ENCODE assay signal across 29 mouse cellular contexts in the genomic region with DNA sequence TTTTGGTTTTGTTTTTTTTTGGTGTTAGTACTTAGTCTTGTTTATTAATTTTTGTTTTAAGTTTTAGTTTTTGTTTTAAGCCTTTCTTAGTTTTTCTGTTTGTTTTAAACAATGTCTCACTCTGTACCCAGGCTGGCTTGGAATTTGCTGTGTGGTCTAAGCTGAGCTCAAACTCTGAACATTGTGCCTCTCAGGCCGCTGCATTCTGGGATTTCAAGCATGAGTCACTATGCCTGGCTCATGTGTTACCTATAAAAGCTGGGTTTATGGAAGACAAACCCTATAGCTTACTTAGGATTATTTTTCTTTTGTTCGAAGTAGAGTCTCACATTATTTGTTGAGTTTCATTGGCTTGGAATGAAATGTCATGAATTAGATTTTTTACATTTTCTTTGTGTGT.
DNase-seq lines count a peak whose midpoint lies in the region; ATAC-seq and TF ChIP-seq lines count a peak whose summit lies in the region.
"Had no signal": no experiment of that assay in that cellular context is flagged by ENCODE, and none has a peak within 500 bp of the region (broad histone marks: within the 10 kb centered on the region; RNA-seq: fewer than 3 reads in every experiment).

No protein-coding gene starts in this region.

- H3K9ac ChIP-seq in embryonic facial prominence, embryonic 14.5 days (ENCODE audit: low read depth, low read length) = no peak overlapping the region
- no peak overlapping the region for H3K9ac ChIP-seq in limb, embryonic 14.5 days (ENCODE audit: low read depth, low read length, severe bottlenecking)
- H3K9ac ChIP-seq: embryonic facial prominence, embryonic 15.5 days; forebrain, embryonic 13.5 days; hindbrain, embryonic 13.5 days; intestine, embryonic 15.5 days had no signal

- no peaks in the 10 kb centered on the region for H3K27me3 ChIP-seq in embryonic facial prominence, embryonic 14.5 days (replicated peaks; ENCODE audit: control insufficient read depth, insufficient read depth, low read length)
- no peaks in the 10 kb centered on the region for H3K27me3 ChIP-seq in embryonic facial prominence, embryonic 10.5 days (replicated peaks; ENCODE audit: low read depth, poor library complexity, severe bottlenecking)
- H3K27me3 ChIP-seq in limb, embryonic 14.5 days (ENCODE audit: control insufficient read depth, insufficient read depth, low read length) = no peaks in the 10 kb centered on the region
- H3K27me3 ChIP-seq in limb, embryonic 10.5 days (ENCODE audit: low read depth, poor library complexity, severe bottlenecking) = peaks cover 24% of the 10 kb centered on the region
- H3K27me3 ChIP-seq: embryonic facial prominence, embryonic 15.5 days; forebrain, embryonic 13.5 days; hindbrain, embryonic 13.5 days; intestine, embryonic 15.5 days; Patski had no signal

- no peak overlapping the region for H3K4me2 ChIP-seq in embryonic facial prominence, embryonic 14.5 days (ENCODE audit: low read depth, low read length)
- no peak overlapping the region for H3K4me2 ChIP-seq in limb, embryonic 14.5 days (replicated peaks; ENCODE audit: low read depth, low read length, severe bottlenecking)
- H3K4me2 ChIP-seq: embryonic facial prominence, embryonic 15.5 days; forebrain, embryonic 13.5 days; heart, embryonic 11.5 days; hindbrain, embryonic 13.5 days; intestine, embryonic 15.5 days had no signal

- H3K9me3 ChIP-seq in embryonic facial prominence, embryonic 14.5 days (ENCODE audit: control insufficient read depth, low read length) = no peaks in the 10 kb centered on the region
- H3K9me3 ChIP-seq in embryonic facial prominence, embryonic 10.5 days = no peaks in the 10 kb centered on the region
- no peaks in the 10 kb centered on the region for H3K9me3 ChIP-seq in limb, embryonic 14.5 days (ENCODE audit: control insufficient read depth, low read length)
- H3K9me3 ChIP-seq in limb, embryonic 10.5 days (replicated peaks) = no peaks in the 10 kb centered on the region
- H3K9me3 ChIP-seq: embryonic facial prominence, embryonic 15.5 days; forebrain, embryonic 10.5 days; forebrain, embryonic 13.5 days; hindbrain, embryonic 10.5 days; hindbrain, embryonic 13.5 days; intestine, embryonic 15.5 days had no signal

- ATAC-seq in embryonic facial prominence, embryonic 14.5 days (ENCODE audit: low read depth) = 0 out of 2 replicates have a peak, but pooled peaks have one; percentile 33
- ATAC-seq in limb, embryonic 14.5 days (ENCODE audit: low FRiP score, low read depth) = no peak
- ATAC-seq: forebrain, embryonic 13.5 days; forebrain, embryonic 16.5 days; hindbrain, embryonic 16.5 days; intestine, embryonic 15.5 days; Patski had no signal

- H3K36me3 ChIP-seq in embryonic facial prominence, embryonic 14.5 days (ENCODE audit: control insufficient read depth, insufficient read depth, low read length) = no peaks in the 10 kb centered on the region
- no peaks in the 10 kb centered on the region for H3K36me3 ChIP-seq in embryonic facial prominence, embryonic 10.5 days (replicated peaks)
- H3K36me3 ChIP-seq in limb, embryonic 14.5 days (ENCODE audit: control insufficient read depth, insufficient read depth, low read length) = no peaks in the 10 kb centered on the region
- H3K36me3 ChIP-seq in limb, embryonic 10.5 days = no peaks in the 10 kb centered on the region
- H3K36me3 ChIP-seq: embryonic facial prominence, embryonic 15.5 days; forebrain, embryonic 10.5 days; hindbrain, embryonic 10.5 days; hindbrain, embryonic 13.5 days; intestine, embryonic 15.5 days had no signal

- no peak overlapping the region; the same call in 1 of the 2 replicates for H3K27ac ChIP-seq in embryonic facial prominence, embryonic 14.5 days (replicated peaks; ENCODE audit: low read depth, low read length)
- H3K27ac ChIP-seq in embryonic facial prominence, embryonic 10.5 days (replicated peaks) = no peak overlapping the region
- H3K27ac ChIP-seq in limb, embryonic 14.5 days (replicated peaks; ENCODE audit: low read depth, low read length) = no peak overlapping the region
- H3K27ac ChIP-seq in limb, embryonic 10.5 days = no peak overlapping the region
- H3K27ac ChIP-seq: forebrain, embryonic 10.5 days; forebrain, embryonic 13.5 days; heart, adult 2 months; hindbrain, embryonic 10.5 days; hindbrain, embryonic 13.5 days; intestine, embryonic 15.5 days had no signal

- no peak for TF ChIP-seq POLR2A in limb, embryonic 14.5 days (IDR thresholded peaks at IDR 0.05; ENCODE audit: borderline replicate concordance, extremely low read depth, insufficient read depth, insufficient read length)

- 53% methylated on average over 2 of the region's 2 CpGs for WGBS in embryonic facial prominence, embryonic 14.5 days
- WGBS in embryonic facial prominence, embryonic 10.5 days = 75% methylated on average over 2 of the region's 2 CpGs
- WGBS in limb, embryonic 14.5 days = 29% methylated on average over 2 of the region's 2 CpGs
- WGBS in limb, embryonic 10.5 days = 85% methylated on average over 2 of the region's 2 CpGs

- no peak overlapping the region for H3K4me3 ChIP-seq in embryonic facial prominence, embryonic 14.5 days (ENCODE audit: low read depth, low read length)
- H3K4me3 ChIP-seq in embryonic facial prominence, embryonic 10.5 days = no peak overlapping the region
- H3K4me3 ChIP-seq in limb, embryonic 14.5 days (replicated peaks; ENCODE audit: low read length) = no peak overlapping the region
- no peak overlapping the region for H3K4me3 ChIP-seq in limb, embryonic 10.5 days
- H3K4me3 ChIP-seq: embryonic facial prominence, embryonic 15.5 days; erythroblast, embryonic 14.5 days; forebrain, embryonic 10.5 days; forebrain, embryonic 13.5 days; heart, adult 2 months; hindbrain, embryonic 10.5 days; hindbrain, embryonic 13.5 days; intestine, embryonic 15.5 days had no signal

- no peaks in the 10 kb centered on the region for H3K4me1 ChIP-seq in embryonic facial prominence, embryonic 14.5 days (ENCODE audit: control insufficient read depth, insufficient read depth, low read length)
- H3K4me1 ChIP-seq in embryonic facial prominence, embryonic 10.5 days = no peaks in the 10 kb centered on the region
- peaks cover 2% of the 10 kb centered on the region; the same call in 1 of the 2 replicates for H3K4me1 ChIP-seq in limb, embryonic 14.5 days (ENCODE audit: control insufficient read depth, insufficient read depth, low read length)
- H3K4me1 ChIP-seq in limb, embryonic 10.5 days = peaks cover 22% of the 10 kb centered on the region
- H3K4me1 ChIP-seq: hindbrain, embryonic 10.5 days; intestine, embryonic 15.5 days had no signal

- DNase-seq in embryonic facial prominence, embryonic 14.5 days (ENCODE audit: low spot score) = no peak
- no peak for DNase-seq in embryonic facial prominence, embryonic 10.5 days (ENCODE audit: low spot score)
- DNase-seq in limb, embryonic 14.5 days (ENCODE audit: low spot score) = peak; percentile 31
- no peak for DNase-seq in limb, embryonic 10.5 days (ENCODE audit: low spot score)
- peak; percentile 79 for DNase-seq in NIH3T3 (ENCODE audit: low read depth)
- no peak for DNase-seq in adrenal gland, postnatal 4 days (ENCODE audit: low spot score in 2 of 2)
- DNase-seq in left cerebral cortex, adult 8-10 months (ENCODE audit: low spot score in 2 of 2) = no peak
- DNase-seq: adrenal gland, postnatal 10 days; B cell, adult 2 months; cerebellum, adult 11-12 months; cerebellum, adult 8-10 months; cerebellum, postnatal 10 days; cerebellum, postnatal 36 days; embryo, embryonic 11 days; gastrocnemius, postnatal 10 days; heart, adult 2 months; heart, postnatal 36 days; kidney, adult 11 months had no signal

Comparison
In these comparisons a context has a peak if more than half of its experiments do, and no peak if none do; other contexts are left out.
1. DNase-seq: peak in limb, embryonic 14.5 days (single experiment) and NIH3T3 (single experiment); none in embryonic facial prominence, embryonic 14.5 days (single experiment), embryonic facial prominence, embryonic 10.5 days (single experiment), limb, embryonic 10.5 days (single experiment), adrenal gland, postnatal 4 days (0 of 2) and left cerebral cortex, adult 8-10 months (0 of 2).